Mouse (Mus musculus): ENCODE results near the gene Rps23. TPM values are rescaled to one million over a fixed set of nuclear protein-coding genes. Genes with fewer than 3 reads are reported as not detected.

The Rps23 gene
- polyA plus RNA-seq, 1 experiment from 2014 or later = 197 TPM

- ChIA-PET POLR2A (interaction anchor here (0.6 to 0.9 kb wide), 2 partner anchors 34 to 229 kb away, joined by 3 read pairs; no protein-coding TSS in a partner anchor), CTCF (interaction anchor here (1.0 to 3.0 kb wide), 4 partner anchors 63 to 720 kb away, joined by 3 to 14 read pairs (median 3); no protein-coding TSS in a partner anchor)
- H3K27me3 ChIP-seq = no peaks in the 10 kb centered on the region
- in situ Hi-C loops (cut with MboI; ENCODE audit: low pct_unique_long_range_greater_than_20kb) = loop anchor here (10.0 kb wide), 2 partner anchors 126 to 486 kb away; no protein-coding TSS in a partner anchor
- ATAC-seq (peak; percentile 51), DNase-seq (ENCODE audit: low read depth, low spot score) (no peak)
- TF ChIP-seq CTCF (IDR thresholded peaks at IDR 0.05) = no peak
Measured at GRCm38 (mm10) chr13:90968940-90969339, 46.2 kb downstream of the Rps23 start.

DNA sequence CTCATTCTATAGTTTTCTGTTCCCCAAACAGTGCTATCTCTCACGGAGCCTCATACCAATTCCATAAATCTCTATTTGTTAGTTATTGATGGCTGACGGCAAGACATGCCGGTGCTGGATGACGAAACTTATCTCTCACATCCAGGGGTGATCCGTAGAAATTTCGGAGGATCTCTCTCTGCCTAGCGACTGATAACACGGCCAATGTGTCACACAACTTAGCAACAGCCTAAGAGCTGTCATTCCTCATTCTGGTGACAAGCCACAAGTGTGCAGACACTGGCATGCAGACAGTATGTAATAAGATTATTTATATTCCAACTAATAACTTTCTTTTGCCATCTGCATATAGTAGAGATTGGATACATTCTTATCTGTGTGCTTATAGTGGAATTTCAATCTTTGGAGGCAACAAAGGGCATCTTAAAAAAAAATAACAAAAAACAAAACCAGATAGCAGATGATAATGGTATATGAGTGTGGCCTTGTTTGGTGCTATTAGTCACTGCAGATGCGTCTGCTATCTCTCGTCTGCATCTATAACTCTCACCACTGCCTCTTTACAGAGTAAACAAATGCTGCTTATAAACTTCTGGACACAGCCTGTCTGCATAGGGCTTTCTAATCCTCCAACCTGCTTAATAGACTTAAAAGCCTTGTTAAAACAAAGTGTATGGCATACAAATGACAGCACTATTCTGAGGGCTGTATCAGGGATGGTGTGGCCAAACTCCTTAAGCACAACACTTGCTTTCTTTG lies 47.7 kb downstream of the Rps23 start:
- CTCF ChIA-PET = interaction anchor here (0.8 to 0.9 kb wide), 3 partner anchors 52 to 666 kb away, joined by 3 read pairs; no protein-coding TSS in a partner anchor
- no peak for TF ChIP-seq CTCF (IDR thresholded peaks at IDR 0.05)
- POLR2A ChIA-PET = no interaction called here
- no peaks in the 10 kb centered on the region for H3K27me3 ChIP-seq
- in situ Hi-C loops (cut with MboI; ENCODE audit: low pct_unique_long_range_greater_than_20kb) = no loop called here
- ATAC-seq (no peak), DNase-seq (ENCODE audit: low read depth, low spot score) (no peak)

GRCm38 (mm10) chr13:90973409-90973808 lies 50.7 kb downstream of the Rps23 start:
- no peak for TF ChIP-seq CTCF (IDR thresholded peaks at IDR 0.05)
- no peak for ATAC-seq
- in situ Hi-C loops (cut with MboI; ENCODE audit: low pct_unique_long_range_greater_than_20kb) = no loop called here
- POLR2A ChIA-PET = no interaction called here
- no peak for DNase-seq (ENCODE audit: low read depth, low spot score)
- no peaks in the 10 kb centered on the region for H3K27me3 ChIP-seq
- CTCF ChIA-PET = interaction anchor here (1.0 kb wide), 1 partner anchor 15 kb away, joined by 3 read pairs; no protein-coding TSS in a partner anchor

Other genes starting within 250 kb of the Rps23 start
- not detected for gene Atp6ap1l, start 17.6 kb upstream of the Rps23 start, polyA plus RNA-seq (2021)